Mouse (Mus musculus): ENCODE measurements at regions not wholly inside any gene's neighbourhood (a gene's known extent, or its start where the extent isn't known, plus 50 kb on each side); places are given as distances from the start of the nearest gene placed in this dataset.

DNA sequence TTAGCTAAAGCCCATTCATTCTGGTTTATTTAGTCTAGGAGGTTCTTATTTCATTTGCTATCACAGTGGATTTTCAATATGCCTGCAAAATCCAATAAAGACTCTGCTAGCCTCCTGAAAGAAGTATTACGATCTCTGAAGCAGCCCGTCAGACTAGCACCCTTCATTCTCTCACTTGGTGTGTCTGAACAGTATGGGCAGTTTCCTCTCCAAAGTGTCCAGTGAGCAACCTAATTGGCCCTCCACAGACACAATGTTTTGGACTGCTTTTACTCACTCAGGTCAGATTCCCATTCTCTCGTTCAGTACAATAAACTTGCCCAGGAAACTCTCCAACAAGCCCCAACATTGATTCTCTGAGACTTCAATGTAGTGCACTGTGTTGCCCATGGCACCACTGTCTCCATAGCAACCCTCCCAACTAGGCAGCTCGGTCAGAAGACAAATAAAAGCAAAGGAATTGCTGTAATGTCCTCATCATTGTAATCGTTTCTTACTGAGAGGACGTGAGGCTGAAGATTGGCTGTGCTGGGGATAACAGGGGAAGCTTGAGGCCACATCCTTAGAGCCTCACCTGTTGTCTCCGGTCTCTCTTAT is 91.2 kb downstream of the Fam76b start:
- TF ChIP-seq USF1 (IDR thresholded peaks at IDR 0.05; ENCODE audit: low read depth) (no peak), CTCF (IDR thresholded peaks at IDR 0.05; ENCODE audit: control insufficient read depth, insufficient read depth, insufficient read length) (no peak), MAX (IDR thresholded peaks at IDR 0.05) (no peak)

Measured in C2C12 (cell line).